Mouse (Mus musculus) ES-Bruce4 (cell line): ENCODE data around the gene Il3ra. TPM values are rescaled to one million over a fixed set of nuclear protein-coding genes. Genes with fewer than 3 reads are reported as not detected.

Source experiments
- H3K27ac ChIP-seq: 2 replicates; pipeline ENCODE4 v1.5.1; 2012; ENCODE audit warnings: low read length, inconsistent platforms; ENCODE audit not compliant: insufficient read depth
- H3K27me3 ChIP-seq: 2 replicates; pipeline ENCODE4 v1.6.1; 2012; ENCODE audit warnings: mild to moderate bottlenecking, low read length, inconsistent platforms; ENCODE audit not compliant: control insufficient read depth, poor library complexity, insufficient read depth, severe bottlenecking
- H3K36me3 ChIP-seq: 2 replicates; pipeline ENCODE4 v1.6.1; 2012; ENCODE audit warnings: inconsistent platforms, mild to moderate bottlenecking, low read length, moderate library complexity; ENCODE audit not compliant: control insufficient read depth, poor library complexity, insufficient read depth, severe bottlenecking
- H3K4me1 ChIP-seq: one replicate; pipeline ENCODE4 v1.8.1; 2011; ENCODE audit warnings: low read length; ENCODE audit not compliant: control insufficient read depth, insufficient read depth
- H3K4me3 ChIP-seq: 2 replicates; pipeline ENCODE4 v1.5.1; 2011; ENCODE audit warnings: low read depth, mild to moderate bottlenecking, low read length
- H3K9ac ChIP-seq: 2 replicates; pipeline ENCODE4 v1.6.1; 2012; ENCODE audit warnings: low read depth, mild to moderate bottlenecking, inconsistent platforms; ENCODE audit not compliant: poor library complexity, severe bottlenecking
- H3K9me3 ChIP-seq: replicated peaks from 2 replicates; pipeline ENCODE4 v1.6.1; 2012; ENCODE audit warnings: mild to moderate bottlenecking, low read length, inconsistent platforms; ENCODE audit not compliant: control insufficient read depth, poor library complexity, insufficient read depth, severe bottlenecking
- CTCF ChIP-seq: IDR thresholded peaks from one replicate; pipeline ENCODE4 v1.8.1; 2011; ENCODE audit warnings: low read depth, low read length
- EP300 ChIP-seq: IDR thresholded peaks from 2 replicates; pipeline ENCODE4 v1.6.1; 2011; ENCODE audit warnings: low read depth, low read length; ENCODE audit not compliant: insufficient read depth
- POLR2A ChIP-seq: IDR thresholded peaks from one replicate; pipeline ENCODE4 v1.8.1; 2011; ENCODE audit warnings: low read length; ENCODE audit not compliant: insufficient read depth
- polyA plus RNA-seq: library from polyadenylated mRNA; stranded (reverse); fragments of >200 nt; gene quantifications from 2 replicates; pipeline ENCODE4 v1.2.4, GENCODE M21; 2011; ENCODE audit warnings: low read depth; ENCODE audit not compliant: missing spikeins, insufficient read depth, insufficient read length

Il3ra gene
- polyA plus RNA-seq, 1 experiment: 7.0 TPM

- H3K9me3 ChIP-seq: peaks cover 41% of the 10 kb centered on the region
- H3K27me3 ChIP-seq: no peaks in the 10 kb centered on the region
- H3K4me1 ChIP-seq: no peaks in the 10 kb centered on the region
- no peak overlapping the region for H3K4me3 ChIP-seq
- TF ChIP-seq EP300 (no peak), POLR2A (no peak), CTCF (no peak)
- no peaks in the 10 kb centered on the region for H3K36me3 ChIP-seq
- no peak overlapping the region for H3K27ac ChIP-seq
- H3K9ac ChIP-seq: no peak overlapping the region
Observed at GRCm38 (mm10) chr14:14353740-14354510, 7.8 kb downstream of the Il3ra start.

DNA sequence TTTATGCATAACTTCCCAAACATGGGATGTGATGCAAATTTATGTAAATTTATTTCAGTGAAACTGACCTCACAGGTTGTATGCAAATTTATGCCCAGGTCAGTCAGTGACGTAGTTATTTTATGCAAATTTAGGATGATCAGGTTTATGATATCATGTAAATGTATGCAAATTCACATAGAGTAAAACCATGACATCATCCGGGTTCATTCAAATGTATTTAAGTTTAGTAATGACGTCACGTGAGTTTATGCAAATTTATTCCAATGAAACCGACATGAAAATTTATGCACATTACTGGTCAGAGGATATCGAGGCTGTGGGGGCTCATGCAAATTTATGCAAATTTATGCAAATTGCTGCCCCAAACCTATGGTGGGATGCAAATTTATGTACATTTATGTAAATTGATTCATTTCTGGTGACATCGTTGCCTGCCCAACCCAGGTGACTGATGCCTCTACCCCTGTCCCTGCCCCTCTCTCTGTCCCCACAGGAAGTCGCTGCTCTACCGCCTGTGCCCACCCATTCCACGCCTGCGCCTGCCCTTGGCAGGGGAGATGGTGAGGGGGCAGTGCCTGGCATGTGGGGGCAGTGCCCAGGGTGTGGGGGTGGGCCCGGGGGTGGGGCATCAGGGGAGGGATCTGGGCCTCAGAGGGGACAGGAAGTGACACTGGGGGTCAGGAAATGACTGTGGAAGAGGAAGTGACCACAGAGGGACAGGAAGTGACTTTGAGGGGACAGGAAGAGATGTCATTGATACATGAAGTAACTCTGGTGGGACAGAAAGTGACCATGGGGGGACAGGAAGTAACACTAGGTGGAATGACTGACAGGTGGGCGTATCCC, 8.7 kb downstream of the Il3ra start:
- Histone ChIP-seq H3K27me3 (no peaks in the 10 kb centered on the region), H3K4me3 (no peak overlapping the region), H3K9me3 (peaks cover 40% of the 10 kb centered on the region), H3K4me1 (no peaks in the 10 kb centered on the region), H3K9ac (no peak overlapping the region), H3K36me3 (no peaks in the 10 kb centered on the region), H3K27ac (no peak overlapping the region)
- TF ChIP-seq EP300: no peak
- TF ChIP-seq CTCF: no peak
- TF ChIP-seq POLR2A: no peak

DNA sequence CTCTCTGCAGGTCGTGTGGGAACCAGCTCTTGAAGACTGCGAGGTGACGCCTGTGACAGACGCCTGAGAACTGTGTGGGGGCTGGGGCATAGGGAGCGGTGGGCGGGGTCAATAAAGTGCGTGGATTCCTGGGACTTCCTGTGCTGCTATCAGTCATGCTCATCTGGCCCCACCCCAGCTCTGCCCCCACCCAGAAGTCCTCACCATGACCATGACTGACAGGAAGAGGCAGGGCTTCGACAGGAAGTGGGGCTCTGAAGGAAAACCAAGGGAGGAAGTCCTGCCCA, 9.2 kb downstream of the Il3ra start:
- Histone ChIP-seq H3K9ac (no peak overlapping the region), H3K4me1 (no peaks in the 10 kb centered on the region), H3K9me3 (peaks cover 38% of the 10 kb centered on the region), H3K4me3 (no peak overlapping the region), H3K27me3 (no peaks in the 10 kb centered on the region), H3K27ac (no peak overlapping the region), H3K36me3 (no peaks in the 10 kb centered on the region)
- TF ChIP-seq CTCF: no peak
- TF ChIP-seq POLR2A: no peak
- no peak for TF ChIP-seq EP300

GRCm38 (mm10) chr14:14395535-14395934, 49.5 kb downstream of the Il3ra start:
- Histone ChIP-seq H3K27me3 (no peaks in the 10 kb centered on the region), H3K36me3 (no peaks in the 10 kb centered on the region), H3K27ac (no peak overlapping the region), H3K9me3 (no peaks in the 10 kb centered on the region; the same call in 1 of the 2 replicates), H3K4me1 (no peaks in the 10 kb centered on the region), H3K9ac (no peak overlapping the region), H3K4me3 (no peak overlapping the region)
- TF ChIP-seq CTCF: no peak
- no peak for TF ChIP-seq POLR2A
- no peak for TF ChIP-seq EP300

- no peaks in the 10 kb centered on the region for H3K27me3 ChIP-seq
- TF ChIP-seq POLR2A: no peak
- TF ChIP-seq CTCF: no peak
- TF ChIP-seq EP300: no peak
- H3K36me3 ChIP-seq: no peaks in the 10 kb centered on the region
Observed at GRCm38 (mm10) chr14:14400998-14401397, 54.9 kb downstream of the Il3ra start, which contains the start of gene Olfr721-ps1. Gene Olfr721-ps1 (plus strand): TSS chr14:14401298.

More at GRCm38 (mm10) chr14:14400998-14401397, 54.9 kb downstream of the Il3ra start, which contains the start of gene Olfr721-ps1:
- Histone ChIP-seq H3K4me3 (no peak within 1 kb of the TSS), H3K27ac (no peak within 1 kb of the TSS), H3K9ac (no peak within 1 kb of the TSS), H3K4me1 (no peaks in the 10 kb centered on the region), H3K9me3 (no peaks in the 10 kb centered on the region; the same call in 1 of the 2 replicates)

Other genes starting within 250 kb of the Il3ra start
- gene Psmd6, start 225.3 kb upstream of the Il3ra start, polyA plus RNA-seq: 108 and 113 TPM in 2 replicates
- not detected in 2 replicates for gene Olfr720, start 159.4 kb upstream of the Il3ra start, polyA plus RNA-seq
- 0.21 TPM in 1 of 2 replicates, not detected in the other for gene Olfr31, start 23.4 kb upstream of the Il3ra start, polyA plus RNA-seq
- not detected in 2 replicates for gene Olfr721-ps1, start 55.0 kb downstream of the Il3ra start, polyA plus RNA-seq